Mouse (Mus musculus) liver, adult 2 months (tissue): ENCODE measurements around the gene Olfr1396. TPM values are rescaled to one million over a fixed set of nuclear protein-coding genes. Genes with fewer than 3 reads are reported as not detected.
"Not testable (repeated sequence)": the region's sequence is repeated elsewhere in the genome, so short reads cannot be mapped to it uniquely, and the experiment has no call there.

Experiments used
- DNase-seq: peaks from one replicate; pipeline ENCODE4 v3.0.0-alpha.2; 2011; ENCODE audit warnings: low read depth, low spot score; ENCODE audit errors: extremely low read depth
- H3K27ac ChIP-seq: fragments of 200-500 bp; replicated peaks from 2 replicates; pipeline ENCODE4 v1.5.1; 2012; ENCODE audit warnings: low read depth, mild to moderate bottlenecking, control low read depth, inconsistent platforms, low read length; ENCODE audit not compliant: insufficient read depth
- H3K27me3 ChIP-seq: fragments of 200-500 bp; 2 replicates; pipeline ENCODE4 v1.6.1; 2012; ENCODE audit warnings: mild to moderate bottlenecking, moderate library complexity, low read length, inconsistent platforms; ENCODE audit not compliant: control insufficient read depth, insufficient read depth
- H3K36me3 ChIP-seq: fragments of 200-500 bp; 2 replicates; pipeline ENCODE4 v1.6.1; 2012; ENCODE audit warnings: low read length, inconsistent platforms; ENCODE audit not compliant: control insufficient read depth, insufficient read depth
- H3K4me1 ChIP-seq: fragments of 200-500 bp; 2 replicates; pipeline ENCODE4 v1.6.1; 2011; ENCODE audit warnings: low read length; ENCODE audit not compliant: control insufficient read depth, insufficient read depth
- H3K4me3 ChIP-seq: fragments of 200-500 bp; 2 replicates; pipeline ENCODE4 v1.5.1; 2011; ENCODE audit warnings: low read depth, mild to moderate bottlenecking, control low read depth, low read length, moderate library complexity; ENCODE audit not compliant: insufficient read depth
- H3K79me2 ChIP-seq: fragments of 200-500 bp; 2 replicates; pipeline ENCODE4 v1.6.1; 2012; ENCODE audit warnings: inconsistent platforms, mild to moderate bottlenecking, low read length, moderate library complexity; ENCODE audit not compliant: control insufficient read depth, insufficient read depth
- H3K9ac ChIP-seq: fragments of 200-500 bp; 2 replicates; pipeline ENCODE4 v1.6.1; 2012; ENCODE audit warnings: low read depth, mild to moderate bottlenecking, control low read depth, inconsistent platforms, low read length
- CTCF ChIP-seq: fragments of 200-500 bp; IDR thresholded peaks from 2 replicates; pipeline ENCODE4 v1.5.1; 2011; ENCODE audit warnings: low read depth, low read length, control low read depth
- POLR2A ChIP-seq: fragments of 200-500 bp; IDR thresholded peaks from 2 replicates; pipeline ENCODE4 v1.6.1; 2011; ENCODE audit warnings: low read length, control low read depth; ENCODE audit not compliant: insufficient read depth; ENCODE audit errors: extremely low read depth
- WGBS: fragments of 180-500 bp; shearing (Covaris S2); methylation state at CpG from one replicate; pipeline ENCODE4 v1.1.7; 2018; 5-methylcytosine and 5-hydroxymethylcytosine counted together
- polyA plus RNA-seq: library from polyadenylated mRNA; depleted of rRNA; stranded (reverse); fragments of >200 nt; gene quantifications from 2 replicates; pipeline ENCODE4 v1.2.3, GENCODE M21; 2012
- total RNA-seq: library from RNA; depleted of rRNA; stranded (reverse); fragments of >200 nt; gene quantifications from 2 replicates; pipeline ENCODE4 v1.2.3, GENCODE M21; 2014

The Olfr1396 gene
- total and polyA plus RNA-seq, 2 experiments, result under 0.01 to 0.02 TPM

- Histone ChIP-seq H3K36me3 (no peaks in the 10 kb centered on the region), H3K9ac (no peak overlapping the region), H3K4me3 (no peak overlapping the region), H3K27me3 (no peaks in the 10 kb centered on the region), H3K79me2 (no peaks in the 10 kb centered on the region; the same call in 1 of the 2 replicates), H3K27ac (no peak overlapping the region; the same call in 1 of the 2 replicates), H3K4me1 (peaks cover 27% of the 10 kb centered on the region)
- 88% methylated on average over 3 of the region's 3 CpGs for WGBS
- TF ChIP-seq POLR2A (no peak), CTCF (no peak)
- no peak for DNase-seq
Observed at GRCm38 (mm10) chr11:49081886-49082285, 32.8 kb downstream of the Olfr1396 start.

- no peak for TF ChIP-seq CTCF
- no peak for TF ChIP-seq POLR2A
- Histone ChIP-seq H3K27me3 (no peaks in the 10 kb centered on the region), H3K79me2 (no peaks in the 10 kb centered on the region; the same call in 1 of the 2 replicates), H3K4me3 (no peak overlapping the region), H3K9ac (no peak overlapping the region), H3K27ac (no peak overlapping the region), H3K4me1 (peaks cover 28% of the 10 kb centered on the region), H3K36me3 (no peaks in the 10 kb centered on the region)
- DNase-seq, result no peak
- 50% methylated on average over 4 of the region's 4 CpGs for WGBS
Observed at GRCm38 (mm10) chr11:49081356-49081755, 33.3 kb downstream of the Olfr1396 start.

- DNase-seq, result no peak
- no peaks in the 10 kb centered on the region for H3K36me3 ChIP-seq
- H3K27me3 ChIP-seq, result no peaks in the 10 kb centered on the region
- H3K9ac ChIP-seq, result no peak overlapping the region
- WGBS, result 89% methylated on average over 1 of the region's 1 CpGs
- 0 out of 2 replicates have a peak overlapping the region, but pooled peaks have one; percentile 5 for H3K27ac ChIP-seq
- H3K4me3 ChIP-seq, result no peak overlapping the region
- peaks cover 26% of the 10 kb centered on the region for H3K4me1 ChIP-seq
- TF ChIP-seq POLR2A (no peak), CTCF (no peak)
- no peaks in the 10 kb centered on the region; the same call in 1 of the 2 replicates for H3K79me2 ChIP-seq
Observed at GRCm38 (mm10) chr11:49080636-49081035, 34.0 kb downstream of the Olfr1396 start.

GRCm38 (mm10) chr11:49078719-49079118 is 36.0 kb downstream of the Olfr1396 start:
- DNase-seq, result no peak
- 57% methylated on average over 3 of the region's 3 CpGs for WGBS
- no peaks in the 10 kb centered on the region for H3K27me3 ChIP-seq
- TF ChIP-seq CTCF (no peak), POLR2A (no peak)
- no peak overlapping the region for H3K9ac ChIP-seq
- no peak overlapping the region for H3K27ac ChIP-seq
- no peaks in the 10 kb centered on the region for H3K36me3 ChIP-seq
- H3K79me2 ChIP-seq, result no peaks in the 10 kb centered on the region
- H3K4me1 ChIP-seq, result peaks cover 11% of the 10 kb centered on the region
- no peak overlapping the region for H3K4me3 ChIP-seq

- DNase-seq, result no peak
- 80% methylated on average over 1 of the region's 1 CpGs for WGBS
- peak overlapping the region; percentile 23 for H3K27ac ChIP-seq
- H3K79me2 ChIP-seq, result no peaks in the 10 kb centered on the region
- TF ChIP-seq CTCF (no peak), POLR2A (no peak)
- H3K36me3 ChIP-seq, result no peaks in the 10 kb centered on the region
- H3K4me3 ChIP-seq, result no peak overlapping the region
- no peaks in the 10 kb centered on the region for H3K27me3 ChIP-seq
- no peak overlapping the region for H3K9ac ChIP-seq
- 0 out of 2 replicates have a peak, but pooled peaks cover 3% of the 10 kb centered on the region for H3K4me1 ChIP-seq
Observed at GRCm38 (mm10) chr11:49077012-49077411, 37.7 kb downstream of the Olfr1396 start.

- H3K79me2 ChIP-seq, H3K27me3 ChIP-seq, H3K4me1 ChIP-seq, H3K36me3 ChIP-seq, H3K9ac ChIP-seq: not testable (repeated sequence)
- peak; percentile 43 for DNase-seq
- H3K4me3 ChIP-seq, result peak within 1 kb of the TSS; percentile 30; the same call in 1 of the 2 replicates
- peak within 1 kb of the TSS; percentile 86 for H3K27ac ChIP-seq
- WGBS, result 71% methylated on average over 6 of the region's 6 CpGs
Observed at GRCm38 (mm10) chr11:49076001-49076757, 38.5 kb downstream of the Olfr1396 start, which contains the start of gene Ifi47. Gene Ifi47 (plus strand): TSS chr11:49076587.
